Mouse (Mus musculus): ENCODE data around the gene Asap2.

GRCm38 (mm10) chr12:21318143-21318895, 328.1 kb downstream of the Asap2 start:
- TF ChIP-seq CTCF (IDR thresholded peaks at IDR 0.05; ENCODE audit: low read depth, low read length) (peak; percentile 82), POLR2A (IDR thresholded peaks at IDR 0.05; ENCODE audit: insufficient read depth, low read length) (no peak), EP300 (IDR thresholded peaks at IDR 0.05; ENCODE audit: insufficient read depth, low read depth, low read length) (no peak)

Measured in ES-Bruce4 (cell line).